Mouse (Mus musculus): ENCODE measurements around the gene Gp9.

Gene Gp9

DNA sequence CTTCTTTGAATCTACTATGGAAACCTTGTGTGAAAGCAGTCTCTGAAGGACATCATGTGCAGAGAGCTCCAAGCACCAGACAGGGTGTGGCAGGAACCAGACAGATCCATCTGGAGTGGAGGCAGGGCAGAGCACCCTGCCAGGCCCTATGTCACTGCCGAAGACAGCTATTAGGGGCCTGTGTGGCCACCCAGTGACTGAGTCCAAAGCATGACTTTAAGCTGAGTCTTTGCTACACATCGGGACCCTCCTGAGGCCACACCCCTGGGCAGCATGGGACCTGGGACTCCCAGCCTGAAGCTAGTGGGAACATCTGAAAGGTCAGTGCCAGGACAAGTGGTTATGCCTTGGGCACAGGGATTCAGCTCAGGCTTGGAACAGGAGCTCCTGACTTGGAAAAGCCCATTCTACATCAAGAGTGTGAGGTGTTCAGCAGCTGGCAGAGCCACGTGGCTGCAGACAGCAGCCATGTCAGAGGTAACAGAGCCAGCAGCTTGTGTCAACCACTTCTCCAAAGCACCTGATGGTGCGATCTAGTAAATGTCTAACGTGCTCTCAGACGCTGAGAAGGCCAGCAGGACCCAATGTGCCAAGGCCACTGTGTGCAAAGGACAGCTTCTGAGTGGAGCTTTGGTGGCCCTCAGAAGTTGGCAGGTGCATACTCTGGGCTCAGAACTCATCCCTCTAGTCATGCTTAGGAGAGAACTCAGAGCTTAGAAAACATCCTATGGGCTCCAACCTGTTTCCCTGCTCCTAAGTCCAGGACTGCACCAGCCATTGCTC, 9.4 kb downstream of the Gp9 start:
- no peak for DNase-seq (ENCODE audit: low spot score in 2 of 2)

DNA sequence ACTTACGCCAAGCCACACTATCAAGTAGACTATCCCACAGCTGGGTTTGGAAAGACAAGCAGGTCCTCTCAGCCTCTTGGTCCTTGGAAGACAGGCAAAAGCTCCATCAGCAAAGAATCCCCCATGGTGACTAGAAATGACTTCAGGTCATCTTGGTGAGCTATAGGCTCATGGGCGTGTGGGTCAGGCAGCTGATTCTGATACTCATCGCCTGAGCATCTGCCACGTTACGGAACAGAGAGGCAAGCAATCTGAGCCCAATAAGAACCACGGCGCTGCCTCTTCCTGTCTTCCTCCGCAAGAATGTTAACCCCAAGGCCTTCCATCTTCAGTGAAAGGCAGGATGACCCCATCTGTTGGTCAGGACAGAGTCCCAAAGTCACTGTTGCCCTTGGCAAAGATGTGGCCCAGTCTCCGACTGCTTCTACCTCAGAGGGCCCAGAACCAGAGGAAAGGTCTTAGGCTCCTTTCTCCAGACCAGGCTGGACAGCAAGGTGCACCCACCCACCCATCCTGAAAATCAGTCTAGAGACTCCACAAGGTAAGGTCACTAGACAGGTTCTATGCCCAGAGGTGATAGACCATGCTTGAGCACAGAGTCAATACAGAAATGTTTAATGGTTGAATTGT, 10.5 kb downstream of the Gp9 start:
- no peak for DNase-seq (ENCODE audit: low spot score in 2 of 2)

DNA sequence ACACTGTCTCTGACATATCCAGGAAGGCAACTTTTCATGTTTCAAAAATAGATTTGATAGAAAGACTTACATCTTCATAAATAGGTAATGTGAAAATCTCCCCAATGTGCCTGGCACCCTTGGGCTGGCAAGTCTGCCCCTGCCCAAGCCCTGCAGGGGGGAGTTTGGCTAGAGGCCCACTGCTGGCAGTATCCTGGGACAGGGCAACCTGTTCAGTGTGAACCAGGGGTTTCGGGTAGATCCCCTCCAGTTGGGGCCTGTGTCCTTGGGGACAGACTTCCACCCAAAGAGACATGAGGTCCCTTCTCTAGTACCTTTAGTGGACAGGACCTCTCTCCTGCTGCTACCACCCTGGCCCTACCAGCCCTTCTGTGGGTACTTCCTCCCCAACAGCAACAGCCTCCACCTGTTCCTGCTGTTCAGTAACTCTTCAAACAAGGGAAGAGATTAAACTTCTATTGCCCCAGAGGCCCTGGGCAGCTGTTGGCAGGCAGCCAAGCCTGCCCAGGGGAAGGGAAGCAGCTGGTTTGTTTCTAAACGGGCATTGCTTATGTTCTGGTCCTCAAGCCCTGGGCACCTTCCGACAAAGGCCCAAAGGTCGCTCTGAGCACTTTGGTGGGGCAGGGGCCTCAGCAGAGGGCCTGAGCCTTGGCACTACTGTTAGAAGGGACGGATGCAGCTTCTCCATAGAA, 11.2 kb downstream of the Gp9 start:
- no peak for DNase-seq (ENCODE audit: low spot score in 2 of 2)

DNA sequence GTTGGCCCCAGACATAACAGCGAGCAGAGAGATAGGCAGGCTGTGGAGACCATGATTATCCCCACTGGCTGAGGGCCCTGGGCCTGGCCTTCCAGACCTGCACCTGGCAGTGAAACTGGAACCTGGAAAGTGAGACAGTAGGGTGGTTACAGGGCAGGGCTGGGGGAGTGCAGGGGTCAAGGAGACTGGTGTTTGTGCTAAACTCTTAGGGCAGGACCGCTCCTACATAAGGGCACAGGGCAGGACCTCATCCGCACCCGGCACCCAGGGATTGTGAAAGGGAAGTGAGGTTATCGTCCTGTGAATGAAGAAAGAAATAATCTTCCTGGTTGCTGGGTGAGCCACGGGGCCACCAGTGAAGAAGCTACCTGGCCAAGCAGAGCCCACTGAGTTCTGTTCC, 11.9 kb downstream of the Gp9 start:
- DNase-seq (ENCODE audit: low spot score in 2 of 2) = no peak

DNA sequence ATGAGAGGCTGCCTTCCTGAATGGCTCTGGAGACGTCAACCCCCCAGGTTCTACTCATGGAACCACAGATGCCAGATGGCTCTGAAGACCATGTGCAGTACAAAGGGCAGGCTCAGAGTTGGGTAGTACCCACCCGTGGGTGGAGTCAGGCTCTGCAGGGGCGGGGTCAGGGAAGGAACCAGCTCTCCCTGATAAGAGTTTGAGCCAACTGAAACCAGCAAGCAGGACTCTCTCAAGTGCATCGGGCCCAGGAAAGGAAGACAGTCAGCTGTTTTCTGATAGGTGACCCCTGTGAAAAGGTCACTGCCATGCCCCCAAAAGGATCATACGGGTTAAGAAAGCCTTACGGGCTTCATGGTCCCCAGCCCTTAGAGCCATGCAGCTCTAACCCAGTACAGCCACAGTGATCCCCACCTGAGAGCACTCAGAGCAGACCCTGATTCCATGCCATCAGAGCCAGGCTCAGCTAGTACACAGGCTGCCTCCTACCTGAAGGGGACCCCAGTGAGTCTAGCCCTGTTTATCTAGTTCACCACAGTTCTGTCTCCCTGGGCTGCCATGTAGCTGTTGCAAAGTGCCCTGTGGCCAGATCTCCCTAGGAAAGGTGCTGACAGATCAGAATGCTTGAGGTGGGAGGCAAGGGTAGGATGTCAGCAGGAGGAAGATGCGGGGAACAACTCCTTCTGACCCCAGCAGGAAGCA, 13.1 kb downstream of the Gp9 start:
- DNase-seq (ENCODE audit: low spot score in 2 of 2) = no peak

DNA sequence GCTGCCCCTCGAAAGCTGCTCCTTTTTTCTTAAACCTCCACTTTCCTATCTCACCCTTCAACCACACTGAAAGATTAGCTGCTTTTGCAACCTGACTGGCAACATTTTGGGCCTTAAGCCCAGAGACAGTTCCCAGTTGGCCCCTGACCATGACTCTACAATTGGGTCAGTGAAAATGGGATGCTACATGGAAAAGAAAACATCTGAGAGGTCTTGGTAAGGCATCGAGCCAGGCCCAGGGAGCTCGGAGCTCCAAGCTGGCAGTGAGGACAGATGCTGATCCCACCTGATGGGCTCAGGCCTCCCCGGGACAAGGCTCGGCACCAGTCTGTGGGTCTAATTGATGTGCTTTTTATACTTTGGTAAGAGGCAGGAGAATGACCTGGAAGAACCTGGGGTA, 14.0 kb downstream of the Gp9 start:
- no peak for DNase-seq (ENCODE audit: low spot score in 2 of 2)

DNA sequence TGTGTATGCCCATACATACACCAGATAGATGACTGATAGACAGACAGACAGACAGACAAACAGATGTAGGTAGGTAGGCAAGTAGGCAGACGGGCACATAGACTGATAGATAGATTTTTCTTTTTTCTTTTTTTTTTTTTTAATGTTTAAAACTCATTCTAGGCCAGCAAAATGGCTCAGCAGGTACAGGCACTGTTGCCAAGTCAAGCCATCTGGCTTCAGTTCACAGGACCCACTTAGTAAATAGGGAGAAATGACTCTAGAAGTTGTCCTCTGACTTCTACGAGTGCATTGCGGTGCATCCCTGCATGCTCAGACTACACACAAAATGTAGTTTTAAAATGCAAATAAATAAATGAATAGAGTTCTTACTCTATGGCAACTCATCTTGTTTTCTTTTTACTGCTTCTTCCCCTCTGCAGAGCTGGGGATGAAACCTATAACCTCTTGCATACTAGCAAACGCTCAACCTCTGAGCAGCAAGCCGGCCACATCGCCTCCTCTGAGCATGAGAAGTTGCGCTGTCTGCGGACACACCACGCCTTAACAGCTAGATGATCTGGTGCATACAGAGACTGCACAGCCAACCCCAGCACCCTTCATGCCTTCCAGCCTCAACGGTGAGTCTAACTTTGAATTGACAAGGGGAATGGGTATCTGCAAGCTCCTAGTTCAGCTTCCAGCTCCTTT, 16.1 kb downstream of the Gp9 start:
- DNase-seq (ENCODE audit: low spot score in 2 of 2) = no peak

DNA sequence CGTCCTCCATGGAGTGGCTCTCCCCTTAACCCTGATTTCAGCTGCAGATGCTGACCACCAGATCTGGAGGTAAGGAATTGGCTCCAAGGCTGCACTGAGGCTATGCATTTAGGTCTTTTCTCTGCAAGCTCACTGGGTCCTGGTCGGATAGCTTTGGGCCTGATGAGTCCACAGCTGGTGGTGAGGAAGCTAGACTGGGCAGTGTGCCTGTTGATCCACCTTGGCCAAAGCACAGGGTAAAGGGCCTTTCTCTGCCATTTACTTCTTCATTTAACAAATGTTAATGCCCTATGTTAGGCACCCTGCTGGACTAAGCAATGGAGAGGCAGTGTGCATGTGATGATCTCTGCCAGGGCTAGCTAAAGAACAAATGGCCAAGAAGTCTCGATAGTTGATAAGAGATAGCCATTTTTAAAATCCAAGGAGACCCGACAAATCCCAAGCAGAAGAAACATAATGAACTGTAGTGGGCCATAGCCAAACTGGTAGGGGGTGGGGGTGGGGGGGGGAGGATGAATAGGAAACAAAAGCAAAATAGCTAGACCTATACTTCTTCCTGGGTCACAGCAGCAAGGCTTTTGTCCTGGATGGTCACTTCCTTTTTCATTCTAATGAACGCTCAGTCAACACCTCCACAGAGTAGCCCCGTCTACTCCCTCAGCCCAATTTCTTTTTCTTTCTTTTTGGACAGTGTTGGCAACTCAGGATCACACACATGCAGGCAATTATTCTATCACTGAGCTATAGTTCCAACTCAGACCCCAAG, 17.7 kb downstream of the Gp9 start:
- no peak for DNase-seq (ENCODE audit: low spot score in 2 of 2)

DNA sequence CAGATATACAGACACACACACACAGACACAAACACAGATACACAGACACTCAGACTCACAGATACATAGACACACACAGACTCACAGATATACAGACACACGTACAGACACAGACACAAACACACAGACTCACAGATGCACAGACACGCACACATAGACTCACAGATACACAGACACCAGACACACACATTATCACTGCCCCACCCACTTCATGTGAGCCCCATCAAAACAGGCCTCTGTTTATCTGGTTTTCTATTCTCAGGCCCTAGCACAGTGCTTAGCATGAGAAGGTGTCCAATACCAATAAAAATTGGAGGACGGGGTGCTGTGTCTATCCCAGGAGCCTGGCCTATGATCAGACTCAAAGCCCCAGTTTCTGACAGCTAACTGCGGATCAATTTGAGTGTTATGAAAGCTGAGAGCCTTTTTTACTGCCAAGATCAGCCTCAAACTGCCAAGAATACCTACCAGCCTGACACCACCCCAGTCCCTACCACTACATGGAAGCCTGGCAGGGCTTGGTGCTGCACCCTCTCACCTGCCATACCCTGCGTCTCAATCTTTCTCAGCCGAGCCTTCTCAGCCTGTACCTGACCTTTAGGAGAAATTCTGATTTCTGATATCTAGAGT, 18.5 kb downstream of the Gp9 start:
- DNase-seq (ENCODE audit: low spot score in 2 of 2) = no peak

DNA sequence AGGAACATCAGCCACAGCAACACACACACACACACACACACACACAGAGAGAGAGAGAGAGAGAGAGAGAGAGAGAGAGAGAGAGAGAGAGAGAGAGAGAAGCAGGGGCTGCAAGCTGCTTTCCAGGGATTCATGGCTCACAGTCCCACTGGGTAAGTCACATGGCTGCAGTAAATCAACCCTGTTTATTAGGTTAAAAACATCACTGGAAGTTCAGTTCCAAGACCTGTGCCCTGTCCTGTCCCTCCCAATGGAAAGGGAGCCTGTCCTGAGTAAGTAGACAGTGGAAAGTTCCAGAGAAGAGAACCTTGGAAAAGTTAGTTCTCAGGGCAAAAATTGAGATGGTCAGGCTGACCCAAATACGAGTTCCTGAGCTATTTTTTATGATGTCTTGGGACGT, 19.4 kb downstream of the Gp9 start:
- no peak for DNase-seq (ENCODE audit: low spot score in 2 of 2)

DNA sequence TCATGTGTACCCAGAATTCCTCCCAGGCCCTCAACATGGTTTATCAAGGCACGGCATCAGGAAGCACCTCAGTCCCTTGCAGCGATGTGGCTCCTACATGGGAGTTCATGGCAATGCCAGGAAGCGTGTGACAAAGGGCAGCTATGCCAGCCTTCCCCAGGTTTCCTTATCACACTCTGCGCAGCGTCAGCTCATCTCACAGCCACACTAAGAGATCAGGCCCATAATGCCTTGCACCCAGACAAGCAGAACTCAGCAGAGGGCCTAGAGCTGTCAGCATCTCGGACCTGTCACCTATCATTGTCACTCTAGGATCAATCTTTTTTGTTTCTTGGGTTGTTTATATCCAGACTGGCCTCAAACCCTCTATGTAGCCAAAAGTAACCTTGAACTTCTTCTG, 21.7 kb downstream of the Gp9 start:
- no peak for DNase-seq (ENCODE audit: low spot score in 2 of 2)

DNA sequence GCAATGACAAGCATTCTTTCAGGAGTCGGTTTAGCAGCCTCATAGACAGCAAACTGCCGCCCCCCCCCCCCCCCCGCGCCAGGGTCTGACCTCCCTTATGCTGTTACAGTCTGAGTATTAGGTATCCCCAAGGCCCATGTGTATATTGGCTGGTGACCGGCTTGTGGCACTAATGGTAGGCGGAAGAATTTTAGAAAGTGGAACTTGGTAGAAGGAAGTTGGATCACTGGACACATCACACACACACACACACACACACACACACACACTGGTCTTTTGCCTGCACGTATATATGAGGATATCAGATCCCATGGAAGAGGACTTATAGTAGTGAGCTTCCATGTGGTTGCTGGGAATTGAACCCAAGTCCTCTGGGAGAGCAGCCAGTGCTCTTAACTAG, 24.6 kb downstream of the Gp9 start:
- no peak for DNase-seq (ENCODE audit: low spot score in 2 of 2)

DNA sequence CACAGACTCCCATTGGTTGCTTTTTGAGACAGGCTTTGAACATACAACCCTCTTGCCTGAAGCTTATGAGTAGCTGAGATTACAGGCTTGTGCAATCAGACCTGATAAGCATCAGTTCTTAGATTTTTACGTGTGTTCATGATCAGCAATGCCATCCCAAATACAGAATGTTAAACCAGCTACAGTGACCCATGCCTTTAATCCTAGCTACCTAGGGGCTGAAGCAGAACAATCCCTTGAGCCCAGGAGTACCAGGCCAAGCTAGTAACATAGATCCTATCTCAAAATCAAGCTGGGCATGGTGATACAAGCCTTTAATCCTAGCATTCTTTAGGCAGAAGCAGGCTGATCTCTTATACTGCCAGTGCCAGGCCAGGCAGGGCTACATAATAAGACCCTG, 26.2 kb downstream of the Gp9 start:
- no peak for DNase-seq (ENCODE audit: low spot score in 2 of 2)

DNA sequence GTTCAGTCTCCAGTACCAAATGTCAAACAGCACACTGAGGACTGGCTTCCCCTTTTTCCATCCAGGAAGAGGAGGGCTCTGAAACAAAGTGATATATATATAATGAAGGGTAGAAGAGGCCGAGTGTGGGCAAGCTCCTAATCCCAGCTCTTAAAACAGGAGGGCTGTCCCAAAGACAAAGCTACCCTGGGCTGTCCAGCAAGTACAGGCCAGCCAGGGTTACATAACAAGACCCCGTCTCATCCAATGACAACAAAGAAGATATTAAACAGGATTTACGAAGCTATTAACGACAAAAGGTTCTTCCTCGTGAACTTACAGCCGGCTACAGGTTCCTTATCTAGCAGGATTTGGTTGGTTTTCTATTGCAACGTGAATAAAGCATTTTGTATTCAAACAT, 27.0 kb downstream of the Gp9 start:
- no peak for DNase-seq (ENCODE audit: low spot score in 2 of 2)

DNA sequence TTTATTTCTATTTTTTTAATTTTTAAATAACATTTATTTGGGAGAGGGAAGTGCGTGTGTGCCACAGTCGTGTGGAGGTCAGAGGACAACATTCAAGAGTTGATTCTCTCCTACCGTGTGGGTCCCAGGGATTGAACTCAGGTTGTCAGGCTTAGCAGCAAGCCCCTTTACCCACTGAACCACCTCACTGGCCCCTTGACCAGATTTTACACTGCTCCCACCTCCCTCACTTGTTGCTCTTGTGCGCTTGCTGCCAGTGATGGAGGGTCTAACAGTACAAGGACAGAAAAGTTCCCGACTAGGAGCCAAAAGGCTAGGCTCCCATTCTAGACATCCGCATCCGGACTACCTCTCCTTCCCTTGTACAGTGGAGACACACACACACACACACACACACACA, 27.6 kb downstream of the Gp9 start:
- DNase-seq (ENCODE audit: low spot score in 2 of 2) = no peak

DNA sequence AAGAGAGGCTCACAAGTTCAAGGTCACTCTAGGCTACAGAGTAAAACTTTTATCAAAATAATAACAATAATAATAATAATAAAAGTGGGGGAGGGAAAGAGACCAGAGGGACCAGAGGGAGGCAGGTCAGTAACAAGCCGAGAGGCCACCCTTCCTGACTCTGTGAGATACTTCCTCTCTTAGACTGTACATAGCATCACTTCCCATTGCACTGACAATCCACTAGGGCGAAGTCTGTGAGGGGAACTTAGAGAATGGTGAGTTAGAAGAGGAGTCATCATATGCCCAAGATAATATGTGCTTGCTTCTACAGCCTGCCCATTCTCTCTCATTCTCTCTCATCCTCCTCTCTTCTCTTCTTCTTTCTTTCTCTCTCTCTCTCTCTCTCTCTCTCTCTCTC, 28.2 kb downstream of the Gp9 start:
- no peak for DNase-seq (ENCODE audit: low spot score in 2 of 2)

DNA sequence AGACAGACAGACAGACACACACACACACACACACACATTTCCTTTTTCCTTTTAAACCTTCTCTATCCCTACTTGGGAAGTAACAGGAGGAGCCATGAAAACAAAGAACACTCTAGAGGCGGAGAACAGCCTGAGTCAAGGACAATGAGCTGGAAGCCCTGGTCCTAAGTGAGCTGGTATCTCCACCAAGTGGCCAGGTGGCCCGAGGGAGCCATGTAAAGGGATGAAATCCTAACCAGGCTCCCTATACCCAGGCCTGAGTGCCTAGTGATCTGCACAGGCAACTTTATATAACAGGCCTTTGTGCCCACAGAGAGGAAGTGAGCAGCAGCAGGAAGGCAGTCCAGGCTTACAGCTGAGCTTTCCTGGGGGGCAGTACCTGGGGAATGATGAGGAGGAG, 29.0 kb downstream of the Gp9 start:
- no peak for DNase-seq (ENCODE audit: low spot score in 2 of 2)

DNA sequence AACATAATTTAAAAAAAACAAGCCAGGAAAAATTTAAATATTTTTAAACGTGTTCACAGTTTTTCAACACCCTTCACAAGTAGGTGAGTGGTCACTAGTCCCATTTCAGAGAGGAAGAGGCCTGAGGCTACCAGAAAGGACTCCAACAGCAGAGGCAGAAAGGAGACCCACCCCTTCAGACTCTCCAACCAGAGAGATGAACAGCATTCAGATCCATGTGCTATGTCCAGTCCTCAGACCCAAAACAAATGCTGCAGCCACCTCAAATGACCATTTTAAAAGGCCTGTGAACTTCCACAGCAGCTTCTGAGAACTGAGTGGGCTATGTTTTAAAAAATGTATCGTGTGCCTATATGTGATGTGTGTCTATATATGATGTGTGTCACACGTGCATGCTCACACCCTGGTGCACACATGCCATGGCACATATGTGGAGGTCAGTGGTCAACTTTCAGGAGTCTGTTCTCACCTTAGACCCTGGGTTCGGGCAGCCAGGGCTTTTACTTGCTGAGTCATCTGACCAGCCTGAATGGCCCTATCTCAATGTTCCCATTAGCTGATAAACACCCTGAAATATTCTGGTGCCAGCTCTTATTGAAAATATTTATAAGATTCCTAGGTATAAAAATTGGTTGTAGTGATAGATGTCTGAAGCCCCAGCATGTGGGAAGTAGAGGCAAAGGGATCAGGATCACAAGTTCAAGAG, 30.0 kb downstream of the Gp9 start:
- DNase-seq (ENCODE audit: low spot score in 2 of 2) = no peak

DNA sequence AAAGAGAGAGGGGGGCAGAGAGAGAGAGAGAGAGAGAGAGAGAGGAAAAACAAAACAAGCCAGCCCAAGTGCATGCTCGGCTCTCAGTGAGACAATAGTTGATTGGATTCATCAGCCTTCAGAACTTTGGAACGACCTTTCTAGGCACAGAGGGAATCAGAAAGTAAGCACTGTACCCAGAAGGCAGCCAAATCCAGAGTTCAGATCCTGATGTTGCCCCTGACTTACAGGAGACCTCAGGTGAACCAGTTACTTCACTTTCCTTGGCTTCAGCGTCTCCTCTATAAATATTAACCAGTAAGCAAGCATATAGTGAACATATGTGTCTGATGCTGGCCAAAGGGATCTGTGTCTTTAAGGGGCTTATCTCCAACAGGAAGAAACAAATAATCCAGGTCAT, 30.6 kb downstream of the Gp9 start:
- DNase-seq (ENCODE audit: low spot score in 2 of 2) = no peak

DNA sequence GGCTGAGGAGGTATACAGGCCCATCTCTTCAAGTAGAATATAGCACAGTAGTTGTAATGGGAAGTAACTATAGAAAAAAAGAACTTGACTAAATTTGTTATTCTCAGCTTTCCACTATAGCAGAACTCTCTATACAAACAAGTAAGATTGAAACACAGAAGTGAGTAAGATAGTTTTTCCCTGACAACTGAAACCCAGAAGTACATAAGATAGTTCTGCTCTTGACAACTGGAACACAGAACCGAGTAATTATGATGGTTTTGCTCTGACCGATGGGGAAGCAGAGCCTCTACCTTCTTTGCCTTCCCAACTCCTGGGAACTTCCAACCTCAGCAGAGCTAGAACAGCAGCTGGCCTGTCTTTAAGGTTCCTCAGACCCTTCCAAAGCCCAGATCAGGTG, 31.3 kb downstream of the Gp9 start:
- no peak for DNase-seq (ENCODE audit: low spot score in 2 of 2)
